Mouse (Mus musculus) stomach, postnatal 0 days (tissue): ENCODE measurements around the gene Naa80. TPM values are rescaled to one million over a fixed set of nuclear protein-coding genes. Genes with fewer than 3 reads are reported as not detected.

Source experiments
- ATAC-seq: fragments of 200-750 bp; cut with Nextera tagmentation; 2 replicates; pipeline ENCODE4 v1.8.0; 2017; ENCODE audit not compliant: low FRiP score, low TSS enrichment
- DNase-seq: peaks from one replicate; pipeline ENCODE4 v3.0.0-alpha.2; 2016; ENCODE audit warnings: low spot score
- H3K27ac ChIP-seq: fragments of 300-500 bp; sonication (generic); replicated peaks from 2 replicates; pipeline ENCODE4 v1.5.1; 2014; ENCODE audit warnings: mild to moderate bottlenecking, control low read depth
- H3K27me3 ChIP-seq: fragments of 300-500 bp; sonication (generic); 2 replicates; pipeline ENCODE4 v1.6.1; 2014; ENCODE audit warnings: low read length; ENCODE audit not compliant: control insufficient read depth, insufficient read depth
- H3K36me3 ChIP-seq: fragments of 300-500 bp; sonication (generic); 2 replicates; pipeline ENCODE4 v1.6.1; 2014; ENCODE audit warnings: low read length, mixed read lengths; ENCODE audit not compliant: control insufficient read depth, insufficient read depth
- H3K4me1 ChIP-seq: fragments of 300-500 bp; sonication (generic); replicated peaks from 2 replicates; pipeline ENCODE4 v1.6.1; 2014; ENCODE audit warnings: antibody characterized with exemption; ENCODE audit not compliant: control insufficient read depth, insufficient read depth
- H3K4me2 ChIP-seq: fragments of 300-500 bp; sonication (generic); replicated peaks from 2 replicates; pipeline ENCODE4 v1.6.1; 2014; ENCODE audit warnings: low read depth, mild to moderate bottlenecking, control low read depth, moderate library complexity
- H3K4me3 ChIP-seq: fragments of 300-500 bp; sonication (generic); 2 replicates; pipeline ENCODE4 v1.5.1; 2014; ENCODE audit warnings: low read depth, low read length, control low read depth
- H3K9ac ChIP-seq: fragments of 300-500 bp; sonication (generic); 2 replicates; pipeline ENCODE4 v1.6.1; 2014; ENCODE audit warnings: mild to moderate bottlenecking, low read length, control low read depth, mixed read lengths
- H3K9me3 ChIP-seq: fragments of 300-500 bp; sonication (generic); 2 replicates; pipeline ENCODE4 v1.6.1; 2016; ENCODE audit warnings: low read length; ENCODE audit not compliant: control insufficient read depth
- CTCF ChIP-seq: IDR thresholded peaks from 2 replicates; pipeline ENCODE4 v1.5.1; 2016; ENCODE audit warnings: antibody characterized with exemption, low read depth, mild to moderate bottlenecking, moderate library complexity
- EP300 ChIP-seq: optimal IDR thresholded peaks from 2 replicates; pipeline ENCODE3; 2016; ENCODE audit warnings: antibody characterized with exemption
- WGBS: fragments of 180-500 bp; shearing (Covaris S2); extraction: QIAGEN DNeasy Blood & Tissue Kit; methylation state at CpG from one replicate; pipeline ENCODE4 v1.1.7; 2014; 5-methylcytosine and 5-hydroxymethylcytosine counted together
- polyA plus RNA-seq: library from polyadenylated mRNA; unstranded; fragments of >200 nt; fragmentation: Nextera tagmentation; extraction: Ambion mirVana; gene quantifications from 2 replicates; pipeline ENCODE4 v1.2.1, GENCODE M21; 2015

Naa80 gene
- polyA plus RNA-seq, 1 experiment from 2014 or later = 13.3 TPM

DNA sequence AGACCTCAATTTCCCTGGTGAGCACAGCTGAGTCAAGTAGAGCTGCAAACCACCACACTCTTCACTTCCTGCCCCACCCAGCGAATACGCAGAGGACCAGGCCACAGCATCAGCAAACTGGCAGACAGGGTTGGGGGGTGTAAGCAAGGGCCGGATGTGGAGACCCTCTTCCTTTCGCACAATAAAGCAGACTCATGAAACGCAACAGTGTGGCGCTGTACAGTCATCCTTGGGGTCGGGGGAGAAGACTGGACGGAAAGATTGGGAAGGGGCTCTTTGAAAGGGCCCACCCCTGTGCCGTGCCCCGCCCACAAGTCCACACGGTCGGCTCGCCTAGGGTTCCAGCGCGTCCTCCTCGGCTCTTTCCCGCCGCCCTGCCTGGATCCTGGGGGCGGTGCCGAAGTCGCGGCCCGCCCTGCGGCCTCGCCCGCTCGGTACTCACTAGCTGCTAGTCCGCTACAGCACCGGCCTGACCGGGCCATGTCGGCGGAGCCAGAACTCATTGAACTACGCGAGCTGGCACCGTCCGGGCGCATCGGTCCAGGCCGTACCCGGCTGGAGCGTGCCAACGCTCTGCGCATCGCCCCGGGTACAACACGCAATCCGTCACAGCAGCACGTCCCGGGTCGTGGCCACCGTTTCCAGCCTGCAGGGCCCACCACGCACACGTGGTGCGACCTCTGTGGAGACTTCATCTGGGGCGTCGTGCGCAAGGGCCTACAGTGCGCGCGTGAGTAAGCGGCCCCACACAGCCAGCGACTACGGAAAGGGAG lies 27.4 kb upstream of the Naa80 start, which contains the start of gene Rassf1:
Gene Rassf1 (plus strand): TSS at position 439 of the 773 bp plus-strand sequence.
- H3K4me2 ChIP-seq = peak within 1 kb of the TSS; percentile 78
- H3K9ac ChIP-seq = peak within 1 kb of the TSS; percentile 59
- H3K36me3 ChIP-seq = no peaks in the 10 kb centered on the region
- H3K27me3 ChIP-seq = no peaks in the 10 kb centered on the region
- WGBS = 2% methylated on average over 62 of the region's 63 CpGs
- peak within 1 kb of the TSS; percentile 69 for H3K27ac ChIP-seq
- no peaks in the 10 kb centered on the region for H3K9me3 ChIP-seq
- ATAC-seq (peak; percentile 43), DNase-seq (peak; percentile 80)
- H3K4me1 ChIP-seq = peaks cover 19% of the 10 kb centered on the region
- peak within 1 kb of the TSS; percentile 46 for H3K4me3 ChIP-seq
- TF ChIP-seq CTCF = no peak
- TF ChIP-seq EP300 = no peak

DNA sequence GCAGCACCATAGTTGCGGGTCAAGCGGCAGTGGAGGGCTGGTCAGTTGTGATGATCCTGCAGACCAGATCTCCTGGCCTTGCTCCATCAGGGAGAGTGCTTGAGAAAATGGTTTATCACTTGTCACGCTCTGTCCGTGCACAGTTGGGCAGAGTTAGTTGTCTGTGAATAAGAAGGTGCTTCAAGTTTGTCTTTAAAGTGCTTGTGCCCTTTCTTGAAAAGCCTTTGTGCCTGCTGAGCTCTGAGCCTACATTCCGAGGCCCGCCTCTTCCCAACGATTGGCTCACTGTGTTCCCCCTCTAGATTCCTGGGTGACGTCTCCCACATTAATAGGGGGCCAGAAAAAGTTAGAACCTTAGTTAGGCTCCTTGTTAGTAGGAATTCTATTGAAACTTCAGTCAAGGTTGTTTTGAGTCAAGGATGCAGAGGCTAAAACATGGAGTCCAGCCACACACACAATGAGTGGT lies 26.8 kb upstream of the Naa80 start:
- H3K4me1 ChIP-seq = peaks cover 24% of the 10 kb centered on the region
- no peaks in the 10 kb centered on the region for H3K36me3 ChIP-seq
- 11% methylated on average over 8 of the region's 8 CpGs for WGBS
- H3K9me3 ChIP-seq = no peaks in the 10 kb centered on the region
- no peak for DNase-seq
- ATAC-seq = no peak
- H3K4me2 ChIP-seq = peak overlapping the region; percentile 78
- peak overlapping the region; percentile 69 for H3K27ac ChIP-seq
- no peak for TF ChIP-seq CTCF
- TF ChIP-seq EP300 = no peak
- H3K27me3 ChIP-seq = no peaks in the 10 kb centered on the region
- peak overlapping the region; percentile 59 for H3K9ac ChIP-seq
- peak overlapping the region; percentile 46 for H3K4me3 ChIP-seq

DNA sequence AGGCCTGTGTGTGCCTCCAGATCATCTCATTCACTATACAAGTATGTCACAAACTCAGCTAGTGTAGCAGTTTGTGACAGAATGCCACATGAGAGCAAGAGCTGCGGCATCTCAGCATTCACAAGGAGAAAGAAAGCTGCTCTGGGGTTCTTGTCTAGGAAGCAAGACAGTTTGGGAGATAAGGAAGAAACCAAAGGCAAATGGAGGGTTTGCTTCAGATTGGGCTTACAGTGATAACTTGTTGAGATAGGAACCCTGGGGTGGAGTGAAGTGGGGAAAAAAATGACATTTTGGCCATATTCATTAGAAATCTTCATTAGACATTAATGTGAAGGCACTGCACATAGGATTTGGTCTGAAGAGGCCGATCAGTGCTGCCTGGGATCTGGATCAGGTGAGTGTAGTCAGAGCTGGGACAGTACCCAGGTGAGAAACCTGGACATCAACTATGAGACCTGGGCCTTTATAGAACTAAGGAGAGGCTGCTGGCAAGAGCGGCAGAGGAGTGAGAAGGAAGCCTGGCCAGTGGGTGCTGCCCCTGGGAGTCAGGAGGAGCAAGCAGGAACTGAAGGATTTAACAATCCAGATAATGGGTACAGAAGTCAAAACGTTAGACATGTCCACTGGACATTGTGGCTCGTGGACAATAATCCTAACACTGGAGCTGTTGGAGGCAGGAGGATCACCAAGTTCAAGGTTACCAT lies 25.8 kb upstream of the Naa80 start:
- TF ChIP-seq CTCF (no peak), EP300 (no peak)
- Histone ChIP-seq H3K4me2 (peak overlapping the region; percentile 78; the same call in 1 of the 2 replicates), H3K27me3 (no peaks in the 10 kb centered on the region), H3K27ac (peak overlapping the region; percentile 69; the same call in 1 of the 2 replicates), H3K9ac (no peak overlapping the region), H3K4me3 (no peak overlapping the region), H3K9me3 (no peaks in the 10 kb centered on the region), H3K4me1 (peaks cover 22% of the 10 kb centered on the region), H3K36me3 (peaks cover 7% of the 10 kb centered on the region)
- 73% methylated on average over 5 of the region's 5 CpGs for WGBS
- DNase-seq = no peak
- no peak for ATAC-seq

DNA sequence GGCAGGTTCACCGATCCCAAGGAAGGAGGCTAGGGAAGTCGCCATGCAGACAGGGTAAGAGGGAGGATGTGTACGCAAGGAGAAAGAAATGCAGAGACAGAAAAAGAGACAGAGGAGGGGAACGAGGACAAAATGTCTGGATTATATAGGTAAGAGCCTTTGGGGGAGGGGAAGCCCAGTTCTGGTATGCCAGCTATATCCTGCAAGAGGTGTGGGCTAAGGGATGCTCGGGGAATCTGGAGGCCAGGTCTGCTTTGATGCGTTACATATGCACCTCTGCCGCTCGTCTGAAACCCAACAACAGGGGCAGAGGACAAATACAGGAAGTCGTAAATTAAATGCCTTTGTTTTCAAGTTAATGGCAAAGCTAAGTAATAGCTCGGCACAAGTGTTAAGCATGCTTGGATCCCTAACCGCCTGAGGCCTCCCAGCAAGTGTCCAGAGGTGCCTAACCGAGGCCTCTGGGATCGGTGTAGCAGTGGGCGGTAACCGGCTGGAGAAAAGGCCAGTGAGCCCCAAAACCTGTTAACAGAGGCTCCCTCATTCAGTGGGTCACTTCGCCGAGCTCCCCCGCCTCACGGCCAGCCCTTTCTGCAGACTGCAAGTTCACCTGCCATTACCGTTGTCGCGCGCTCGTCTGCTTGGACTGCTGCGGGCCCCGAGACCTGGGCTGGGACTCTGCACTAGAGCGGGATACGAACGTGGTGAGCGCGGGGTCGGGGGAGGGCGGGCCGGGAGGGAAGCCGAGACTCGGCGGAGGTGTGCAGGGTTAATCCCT lies 25.0 kb upstream of the Naa80 start:
- peaks cover 22% of the 10 kb centered on the region for H3K4me1 ChIP-seq

DNA sequence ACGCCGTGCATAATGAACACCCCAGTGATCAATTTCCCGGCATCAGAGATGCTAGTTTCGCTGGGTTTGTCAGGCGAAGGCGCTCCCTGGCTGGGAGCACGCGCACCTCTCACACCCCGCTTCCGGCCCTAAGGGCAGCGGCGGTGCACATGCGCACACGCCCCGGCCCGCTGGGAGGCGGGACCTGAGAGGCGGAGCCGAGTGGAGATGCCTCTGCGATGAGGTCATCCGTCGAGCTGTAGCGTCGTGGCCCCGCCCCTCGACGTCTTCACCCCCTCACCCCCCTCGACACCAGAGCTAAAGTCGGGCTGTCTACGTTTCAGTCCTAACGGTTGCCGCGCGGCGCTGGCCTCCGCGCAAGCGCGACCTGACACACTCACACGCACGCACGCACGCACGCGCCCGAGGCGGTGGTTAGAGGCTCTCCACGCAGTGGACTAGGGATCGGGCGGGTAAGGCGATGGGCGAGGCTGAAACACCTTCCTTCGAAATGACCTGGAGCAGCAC lies 24.3 kb upstream of the Naa80 start:
- peaks cover 22% of the 10 kb centered on the region for H3K4me1 ChIP-seq
- DNase-seq (peak; percentile 98), ATAC-seq (peak; percentile 91)
- H3K4me3 ChIP-seq = peak overlapping the region; percentile 69
- under 1% methylated on average over 45 of the region's 53 CpGs for WGBS
- peaks cover 22% of the 10 kb centered on the region for H3K36me3 ChIP-seq
- H3K27me3 ChIP-seq = no peaks in the 10 kb centered on the region
- H3K9me3 ChIP-seq = no peaks in the 10 kb centered on the region
- TF ChIP-seq EP300 = no peak
- TF ChIP-seq CTCF = no peak; the same call in 1 of the 2 replicates
- H3K9ac ChIP-seq = peak overlapping the region; percentile 85
- H3K27ac ChIP-seq = peak overlapping the region; percentile 97
- peak overlapping the region; percentile 83 for H3K4me2 ChIP-seq

More for the DNA sequence above, 25.0 kb upstream of the Naa80 start:
- peak overlapping the region; percentile 69 for H3K4me3 ChIP-seq
- peak overlapping the region; percentile 78 for H3K27ac ChIP-seq
- H3K27me3 ChIP-seq = no peaks in the 10 kb centered on the region
- H3K36me3 ChIP-seq = peaks cover 16% of the 10 kb centered on the region
- H3K4me2 ChIP-seq = peak overlapping the region; percentile 83
- peak overlapping the region; percentile 58 for H3K9ac ChIP-seq
- no peak for TF ChIP-seq EP300
- ATAC-seq = peak; percentile 33; the same call in 1 of the 2 replicates
- DNase-seq = no peak
- 7% methylated on average over 37 of the region's 37 CpGs for WGBS
- no peaks in the 10 kb centered on the region for H3K9me3 ChIP-seq
